Mouse (Mus musculus): ENCODE measurements around the gene Tmem269.

The Tmem269 gene

GRCm38 (mm10) chr4:119238661-119239060 lies 20.6 kb upstream of the Tmem269 start:
- DNase-seq (ENCODE audit: low read depth, low spot score): no peak

- DNase-seq (ENCODE audit: low read depth, low spot score): no peak
These were observed 16.3 kb upstream of the Tmem269 start for GRCm38 (mm10) chr4:119234348-119234747.

- DNase-seq (ENCODE audit: low read depth, low spot score): peak; percentile 91
These were observed 15.4 kb upstream of the Tmem269 start for GRCm38 (mm10) chr4:119233256-119233901.

- DNase-seq (ENCODE audit: low read depth, low spot score): peak; percentile 99
These were observed 14.6 kb upstream of the Tmem269 start, which contains the start of the genes AU022252 and P3h1 for GRCm38 (mm10) chr4:119232410-119233255. AU022252 (minus strand) TSS chr4:119232712. P3h1 (plus strand) TSS chr4:119232915.

- DNase-seq (ENCODE audit: low read depth, low spot score): no peak
These were observed 8.7 kb upstream of the Tmem269 start for GRCm38 (mm10) chr4:119226751-119227150.

- no peak for DNase-seq (ENCODE audit: low read depth, low spot score)
These were observed 7.7 kb upstream of the Tmem269 start for GRCm38 (mm10) chr4:119225719-119226118.

GRCm38 (mm10) chr4:119224534-119224933 lies 6.5 kb upstream of the Tmem269 start:
- DNase-seq (ENCODE audit: low read depth, low spot score): no peak

GRCm38 (mm10) chr4:119223696-119224095 lies 5.7 kb upstream of the Tmem269 start:
- DNase-seq (ENCODE audit: low read depth, low spot score): peak; percentile 45

- DNase-seq (ENCODE audit: low read depth, low spot score): no peak
These were observed 1.4 kb downstream of the Tmem269 start for GRCm38 (mm10) chr4:119216667-119217066.

- peak; percentile 77 for DNase-seq (ENCODE audit: low read depth, low spot score)
These were observed 13.3 kb downstream of the Tmem269 start for GRCm38 (mm10) chr4:119204672-119205071.

GRCm38 (mm10) chr4:119198105-119198504 lies 19.9 kb downstream of the Tmem269 start:
- DNase-seq (ENCODE audit: low read depth, low spot score): no peak

- no peak for DNase-seq (ENCODE audit: low read depth, low spot score)
These were observed 22.3 kb downstream of the Tmem269 start for GRCm38 (mm10) chr4:119195582-119196320.

GRCm38 (mm10) chr4:119194909-119195581 lies 23.0 kb downstream of the Tmem269 start, which contains the start of gene Svbp:
Svbp (plus strand) TSS chr4:119195306.
- peak; percentile 89 for DNase-seq (ENCODE audit: low read depth, low spot score)

GRCm38 (mm10) chr4:119192757-119193156 lies 25.3 kb downstream of the Tmem269 start:
- DNase-seq (ENCODE audit: low read depth, low spot score): no peak

- no peak for DNase-seq (ENCODE audit: low read depth, low spot score)
These were observed 26.7 kb downstream of the Tmem269 start for GRCm38 (mm10) chr4:119191273-119191672.

GRCm38 (mm10) chr4:119190618-119191017 lies 27.4 kb downstream of the Tmem269 start:
- no peak for DNase-seq (ENCODE audit: low read depth, low spot score)

GRCm38 (mm10) chr4:119189864-119190263 lies 28.2 kb downstream of the Tmem269 start, which contains the start of gene Ermap:
Ermap (minus strand) TSS chr4:119190011.
- no peak for DNase-seq (ENCODE audit: low read depth, low spot score)

- DNase-seq (ENCODE audit: low read depth, low spot score): no peak
These were observed 28.6 kb downstream of the Tmem269 start for GRCm38 (mm10) chr4:119189392-119189791.

GRCm38 (mm10) chr4:119188060-119188785 lies 29.8 kb downstream of the Tmem269 start:
- DNase-seq (ENCODE audit: low read depth, low spot score): no peak

- DNase-seq (ENCODE audit: low read depth, low spot score): no peak
These were observed 32.2 kb downstream of the Tmem269 start for GRCm38 (mm10) chr4:119185771-119186170.

GRCm38 (mm10) chr4:119183525-119183924 lies 34.5 kb downstream of the Tmem269 start:
- DNase-seq (ENCODE audit: low read depth, low spot score): no peak
